Mouse (Mus musculus) stomach, embryonic 14.5 days (tissue): ENCODE data around the gene Pglyrp1. TPM values are rescaled to one million over a fixed set of nuclear protein-coding genes. Genes with fewer than 3 reads are reported as not detected.

Source experiments
- ATAC-seq: fragments of 200-750 bp; cut with Nextera tagmentation; 2 replicates; pipeline ENCODE4 v1.8.0; 2017; ENCODE audit warnings: low read depth, moderate TSS enrichment; ENCODE audit not compliant: insufficient number of reproducible peaks, insufficient read depth, low FRiP score
- H3K27ac ChIP-seq: fragments of 300-500 bp; sonication (generic); 2 replicates; pipeline ENCODE4 v1.5.1; 2014; ENCODE audit warnings: mild to moderate bottlenecking, low read length, moderate library complexity, mixed read lengths
- H3K27me3 ChIP-seq: fragments of 300-500 bp; sonication (generic); 2 replicates; pipeline ENCODE4 v1.6.1; 2014; ENCODE audit warnings: low read length, control low read depth, mixed read lengths; ENCODE audit not compliant: control insufficient read depth, insufficient read depth
- H3K36me3 ChIP-seq: fragments of 300-500 bp; sonication (generic); 2 replicates; pipeline ENCODE4 v1.6.1; 2014; ENCODE audit warnings: mild to moderate bottlenecking, control low read depth, low read length, moderate library complexity, mixed read lengths; ENCODE audit not compliant: control insufficient read depth, insufficient read depth
- H3K4me1 ChIP-seq: fragments of 300-500 bp; sonication (generic); 2 replicates; pipeline ENCODE4 v1.6.1; 2014; ENCODE audit warnings: low read length, control low read depth, mixed read lengths; ENCODE audit not compliant: control insufficient read depth, insufficient read depth
- H3K4me2 ChIP-seq: fragments of 300-500 bp; sonication (generic); replicated peaks from 2 replicates; pipeline ENCODE4 v1.6.1; 2014; ENCODE audit warnings: low read depth, low read length, control low read depth
- H3K4me3 ChIP-seq: fragments of 300-500 bp; sonication (generic); 2 replicates; pipeline ENCODE4 v1.5.1; 2014; ENCODE audit warnings: low read depth, low read length, control low read depth
- H3K9ac ChIP-seq: fragments of 300-500 bp; sonication (generic); replicated peaks from 2 replicates; pipeline ENCODE4 v1.6.1; 2014; ENCODE audit warnings: low read depth, mild to moderate bottlenecking, control low read depth, low read length, moderate library complexity, mixed read lengths
- H3K9me3 ChIP-seq: fragments of 300-500 bp; sonication (generic); 2 replicates; pipeline ENCODE4 v1.6.1; 2016; ENCODE audit warnings: low read depth, low read length, control low read depth; ENCODE audit not compliant: control insufficient read depth
- WGBS: fragments of 180-500 bp; shearing (Covaris S2); extraction: QIAGEN DNeasy Blood & Tissue Kit; methylation state at CpG from one replicate; pipeline ENCODE4 v1.1.7; 2014; 5-methylcytosine and 5-hydroxymethylcytosine counted together
- polyA plus RNA-seq: library from polyadenylated mRNA; unstranded; fragments of >200 nt; fragmentation: Nextera tagmentation; extraction: Ambion mirVana; gene quantifications from 2 replicates; pipeline ENCODE4 v1.2.1, GENCODE M21; 2014

Gene Pglyrp1
- polyA plus RNA-seq, 1 experiment from 2014 or later, result 23.9 TPM

DNA sequence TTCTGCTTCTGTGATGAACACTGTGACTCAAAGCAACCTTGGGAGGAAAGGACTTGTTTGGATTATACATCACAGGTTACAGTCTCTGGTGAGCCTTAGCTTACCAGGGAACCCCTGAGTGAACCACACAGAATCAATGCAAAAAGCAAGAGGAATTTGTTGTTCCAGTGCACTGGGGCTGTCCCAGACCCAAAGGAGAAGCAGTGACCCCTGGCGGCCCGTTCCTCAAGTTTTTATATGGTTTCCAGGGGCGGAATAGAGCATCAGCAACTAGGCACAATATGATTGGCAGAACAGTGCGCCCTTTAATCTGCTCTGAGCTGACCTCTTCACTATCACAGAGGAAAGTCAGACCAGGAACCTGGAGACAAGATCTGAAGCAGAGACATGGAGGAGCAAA, 45.1 kb downstream of the Pglyrp1 start:
- Histone ChIP-seq H3K4me2 (no peak overlapping the region), H3K27me3 (no peaks in the 10 kb centered on the region), H3K9ac (no peak overlapping the region), H3K4me3 (no peak overlapping the region), H3K36me3 (no peaks in the 10 kb centered on the region), H3K4me1 (no peaks in the 10 kb centered on the region), H3K27ac (no peak overlapping the region), H3K9me3 (no peaks in the 10 kb centered on the region)
- no peak for ATAC-seq
- WGBS, result 70% methylated on average over 4 of the region's 4 CpGs

DNA sequence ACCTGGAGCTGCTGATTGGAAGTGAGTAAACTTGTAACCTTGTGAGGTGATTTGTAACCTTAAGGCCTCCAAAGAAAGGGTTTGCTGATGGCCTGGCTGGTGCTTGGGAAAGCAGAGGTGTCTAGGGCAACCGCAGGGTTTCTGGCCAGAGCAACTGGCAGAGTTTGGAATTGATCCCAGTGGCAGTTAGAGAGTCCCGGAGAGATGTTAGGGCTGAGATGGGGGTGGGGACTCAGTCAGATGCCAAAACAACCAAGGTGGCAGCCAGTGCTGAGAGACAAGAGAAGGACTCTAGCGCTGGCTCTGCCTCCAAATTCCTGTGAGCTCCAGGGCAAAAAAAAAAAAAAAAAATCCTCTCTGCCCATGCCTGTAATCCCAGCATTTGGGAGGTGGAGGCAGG, 46.8 kb downstream of the Pglyrp1 start:
- Histone ChIP-seq H3K9ac (no peak overlapping the region), H3K4me1 (no peaks in the 10 kb centered on the region), H3K27me3 (no peaks in the 10 kb centered on the region), H3K4me3 (no peak overlapping the region), H3K36me3 (no peaks in the 10 kb centered on the region), H3K4me2 (no peak overlapping the region), H3K27ac (no peak overlapping the region), H3K9me3 (no peaks in the 10 kb centered on the region)
- ATAC-seq, result no peak
- WGBS, result 65% methylated on average over 3 of the region's 3 CpGs

DNA sequence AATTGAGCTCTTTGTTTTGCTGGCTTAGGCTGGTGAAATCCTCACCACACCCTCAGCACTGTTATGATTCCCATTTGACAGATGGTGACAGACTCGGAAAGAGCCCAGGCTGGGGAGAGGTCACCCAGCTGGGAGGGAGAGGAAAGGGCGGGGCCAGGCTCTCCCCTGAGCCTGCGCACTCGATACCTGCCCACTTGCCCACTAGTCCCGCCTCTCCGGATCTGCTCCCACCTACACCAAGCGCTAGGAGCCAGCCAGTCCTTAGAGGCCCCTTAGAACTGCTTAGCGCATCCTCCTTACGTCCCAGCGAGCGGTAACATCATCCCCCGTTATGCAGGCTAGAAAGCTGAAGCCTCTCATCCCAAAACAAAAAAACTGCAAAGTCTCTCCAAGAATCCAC, 49.9 kb downstream of the Pglyrp1 start:
- Histone ChIP-seq H3K9ac (no peak overlapping the region), H3K27ac (no peak overlapping the region), H3K4me2 (peak overlapping the region; percentile 18; the same call in 1 of the 2 replicates), H3K27me3 (0 out of 2 replicates have a peak, but pooled peaks cover 13% of the 10 kb centered on the region), H3K4me1 (no peaks in the 10 kb centered on the region), H3K4me3 (no peak overlapping the region), H3K9me3 (no peaks in the 10 kb centered on the region), H3K36me3 (no peaks in the 10 kb centered on the region)
- WGBS, result under 1% methylated on average over 12 of the region's 12 CpGs
- peak; percentile 37; the same call in 1 of the 2 replicates for ATAC-seq

DNA sequence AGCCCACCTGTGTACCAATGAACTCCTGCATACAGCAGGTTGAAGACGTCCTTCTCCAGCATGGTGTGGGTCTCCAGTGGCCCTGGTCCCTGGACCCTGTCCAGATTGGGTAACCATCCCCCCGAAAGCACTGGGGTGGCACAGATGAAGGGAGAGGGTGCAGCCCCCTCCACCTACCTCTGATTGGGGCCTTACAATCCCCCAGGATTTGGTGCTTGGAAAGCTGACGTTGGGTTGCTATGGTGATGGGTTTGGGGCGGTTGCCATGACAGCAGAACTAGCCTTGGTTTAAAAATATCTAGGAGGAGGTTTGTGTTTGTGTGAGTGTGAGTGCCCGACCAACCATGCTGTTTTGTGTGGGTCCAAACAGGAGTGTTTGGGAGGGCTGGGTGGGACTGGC, 51.7 kb downstream of the Pglyrp1 start:
- H3K9ac ChIP-seq, result no peak overlapping the region
- H3K27ac ChIP-seq, result no peak overlapping the region
- no peaks in the 10 kb centered on the region for H3K4me1 ChIP-seq
- no peak for ATAC-seq
- H3K4me3 ChIP-seq, result no peak overlapping the region
- H3K4me2 ChIP-seq, result no peak overlapping the region
- 0 out of 2 replicates have a peak, but pooled peaks cover 20% of the 10 kb centered on the region for H3K27me3 ChIP-seq
- WGBS, result 52% methylated on average over 5 of the region's 5 CpGs
- no peaks in the 10 kb centered on the region for H3K9me3 ChIP-seq
- H3K36me3 ChIP-seq, result no peaks in the 10 kb centered on the region

DNA sequence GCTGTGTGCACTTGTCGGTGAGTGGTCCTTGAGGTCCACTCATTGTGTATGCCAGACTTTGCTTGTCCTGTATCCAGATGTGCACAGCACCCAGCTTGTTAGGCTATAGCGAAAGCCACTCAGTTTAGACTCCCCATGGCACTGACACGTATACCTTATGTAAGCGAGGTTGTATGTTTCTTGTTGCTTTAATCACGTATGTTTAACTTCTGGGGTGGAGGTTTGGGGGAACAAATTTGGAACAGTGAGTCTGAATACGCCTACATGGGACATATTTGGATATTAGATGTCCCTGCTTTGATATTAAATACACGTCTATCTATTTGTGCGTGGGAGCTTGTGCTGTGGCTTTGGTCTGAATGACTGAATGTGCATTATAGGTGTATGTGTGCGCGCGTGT, 52.1 kb downstream of the Pglyrp1 start:
- Histone ChIP-seq H3K4me3 (no peak overlapping the region), H3K27ac (no peak overlapping the region), H3K27me3 (0 out of 2 replicates have a peak, but pooled peaks cover 20% of the 10 kb centered on the region), H3K9ac (no peak overlapping the region), H3K9me3 (no peaks in the 10 kb centered on the region), H3K4me1 (no peaks in the 10 kb centered on the region), H3K36me3 (no peaks in the 10 kb centered on the region), H3K4me2 (no peak overlapping the region)
- ATAC-seq, result no peak
- WGBS, result 71% methylated on average over 11 of the region's 11 CpGs

DNA sequence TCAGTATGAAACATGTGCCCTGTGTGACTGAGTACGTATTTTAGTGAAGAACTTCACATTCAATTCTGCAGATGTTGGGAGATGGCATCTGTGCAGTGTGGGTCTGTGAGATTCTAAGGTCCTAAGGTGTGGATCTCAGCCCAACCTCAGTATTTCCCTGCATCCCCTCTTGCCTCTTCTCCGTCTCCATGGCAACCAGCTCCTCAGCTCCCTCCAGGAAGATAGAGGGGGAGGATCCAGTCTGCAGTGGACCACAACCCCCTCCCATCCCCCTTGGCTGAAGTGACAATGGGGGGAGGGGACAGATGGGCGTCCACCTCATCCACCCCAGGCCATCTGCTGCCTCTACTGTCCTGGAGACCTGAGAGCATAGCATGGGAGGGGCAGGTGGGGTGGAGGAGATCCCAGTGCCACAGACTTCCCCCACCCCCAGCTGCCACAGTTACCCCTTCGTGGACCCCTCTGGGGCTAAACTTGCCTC, 52.6 kb downstream of the Pglyrp1 start:
- ATAC-seq, result no peak
- 38% methylated on average over 4 of the region's 4 CpGs for WGBS
- Histone ChIP-seq H3K27me3 (0 out of 2 replicates have a peak, but pooled peaks cover 20% of the 10 kb centered on the region), H3K9me3 (no peaks in the 10 kb centered on the region), H3K36me3 (no peaks in the 10 kb centered on the region), H3K4me1 (no peaks in the 10 kb centered on the region), H3K9ac (no peak overlapping the region), H3K27ac (no peak overlapping the region), H3K4me2 (no peak overlapping the region), H3K4me3 (no peak overlapping the region)

DNA sequence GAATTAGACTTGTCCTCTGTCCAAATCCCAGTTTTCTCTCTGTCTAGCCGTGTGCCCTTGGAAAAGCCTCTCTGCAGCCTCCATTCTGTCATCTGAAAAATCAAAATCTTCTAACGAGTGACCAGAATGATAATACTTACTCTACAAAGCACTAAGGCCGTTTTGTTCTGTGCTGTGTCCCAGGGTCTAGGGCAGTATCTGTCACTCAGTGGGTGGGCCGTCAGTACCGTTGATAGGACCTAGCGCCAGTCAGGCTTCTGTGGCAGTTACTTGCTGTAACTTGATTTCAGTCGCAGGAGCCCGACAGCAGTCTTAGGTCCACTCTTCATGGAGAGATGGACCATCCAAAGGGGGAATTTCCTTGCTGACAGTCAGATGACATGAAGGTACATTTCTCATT, 53.2 kb downstream of the Pglyrp1 start:
- 0 out of 2 replicates have a peak, but pooled peaks cover 20% of the 10 kb centered on the region for H3K27me3 ChIP-seq
- H3K4me3 ChIP-seq, result no peak overlapping the region
- 14% methylated on average over 8 of the region's 8 CpGs for WGBS

DNA sequence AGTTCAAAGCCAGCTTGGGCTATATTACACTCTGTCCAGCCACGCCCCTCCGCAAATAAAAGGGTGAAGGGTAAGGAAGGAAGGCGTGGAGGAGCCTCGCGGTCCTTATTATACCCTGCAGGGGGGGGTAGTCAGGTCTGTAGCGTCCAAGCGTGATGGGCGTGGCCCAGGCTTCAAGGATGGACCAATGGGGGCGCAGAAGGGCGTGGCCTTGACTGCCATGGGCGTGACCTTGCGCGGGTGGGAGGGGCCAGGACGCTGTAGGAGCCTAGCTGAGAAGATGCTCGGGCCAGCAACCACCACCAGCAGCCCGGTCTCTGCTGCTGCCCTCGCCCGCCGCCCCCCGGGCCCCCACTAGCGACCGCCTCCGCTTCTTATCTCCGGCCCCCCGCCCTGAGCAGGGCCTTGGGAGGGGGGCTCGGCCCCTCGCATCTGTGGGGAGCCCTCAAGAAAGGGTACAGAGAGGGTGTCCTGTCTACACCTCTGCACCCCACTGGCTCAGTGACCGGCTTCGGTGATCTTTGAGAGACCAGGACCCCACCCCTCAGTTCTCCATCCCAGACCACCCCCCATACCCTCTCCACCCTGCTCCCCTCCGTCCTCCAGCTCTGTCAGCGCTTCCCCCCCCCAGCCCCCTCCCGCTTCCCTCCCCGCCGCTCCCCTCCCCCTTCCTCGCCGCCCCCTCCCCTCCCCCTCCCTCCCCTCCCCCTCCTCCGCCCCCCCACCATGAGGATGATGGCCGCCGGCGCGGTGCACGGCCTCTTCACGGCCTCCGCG, 54.2 kb downstream of the Pglyrp1 start, which contains the start of gene Nova2:
Gene Nova2 (plus strand): TSS at position 727 of the 777 bp plus-strand sequence.
- peak; percentile 88 for ATAC-seq
- no peaks in the 10 kb centered on the region for H3K4me1 ChIP-seq
- WGBS, result 1% methylated on average over 30 of the region's 45 CpGs
- H3K4me3 ChIP-seq, result peak within 1 kb of the TSS; percentile 45
- H3K9me3 ChIP-seq, result no peaks in the 10 kb centered on the region
- H3K36me3 ChIP-seq, result no peaks in the 10 kb centered on the region
- peak within 1 kb of the TSS; percentile 92 for H3K4me2 ChIP-seq
- H3K27ac ChIP-seq, result no peak within 1 kb of the TSS
- H3K9ac ChIP-seq, result peak within 1 kb of the TSS; percentile 50; the same call in 1 of the 2 replicates
- H3K27me3 ChIP-seq, result 0 out of 2 replicates have a peak, but pooled peaks cover 20% of the 10 kb centered on the region

More for the DNA sequence above, 53.2 kb downstream of the Pglyrp1 start:
- Histone ChIP-seq H3K4me1 (no peaks in the 10 kb centered on the region), H3K9me3 (no peaks in the 10 kb centered on the region), H3K27ac (no peak overlapping the region), H3K36me3 (no peaks in the 10 kb centered on the region), H3K4me2 (no peak overlapping the region), H3K9ac (no peak overlapping the region)
- no peak for ATAC-seq
